Mouse (Mus musculus) cerebellum, adult 2 months (tissue): Measurements from ENCODE around the gene Tspan1. TPM values are rescaled to one million over a fixed set of nuclear protein-coding genes. Genes with fewer than 3 reads are reported as not detected.

Experiments used
- DNase-seq, 2 experiments: peaks; one replicate each; pipeline ENCODE4 v3.0.0; 2021
- H3K27ac ChIP-seq: fragments of 200-500 bp; 2 replicates; pipeline ENCODE4 v1.5.1; 2012; ENCODE audit warnings: low read length, control low read depth, inconsistent platforms; ENCODE audit not compliant: insufficient read depth
- H3K27me3 ChIP-seq: fragments of 200-500 bp; 2 replicates; pipeline ENCODE4 v1.6.1; 2012; ENCODE audit warnings: inconsistent platforms, mild to moderate bottlenecking, low read length, moderate library complexity; ENCODE audit not compliant: control insufficient read depth, insufficient read depth
- H3K4me1 ChIP-seq: fragments of 200-500 bp; 2 replicates; pipeline ENCODE4 v1.6.1; 2011; ENCODE audit warnings: low read length; ENCODE audit not compliant: control insufficient read depth, insufficient read depth
- H3K4me3 ChIP-seq: fragments of 200-500 bp; replicated peaks from 2 replicates; pipeline ENCODE3; 2011; ENCODE audit warnings: mild to moderate bottlenecking, low read depth, low read length, control low read depth; ENCODE audit not compliant: insufficient read depth
- CTCF ChIP-seq: fragments of 200-500 bp; IDR thresholded peaks from 2 replicates; pipeline ENCODE4 v1.5.1; 2011; ENCODE audit warnings: low read depth, mild to moderate bottlenecking, control low read depth, low read length, moderate library complexity, borderline replicate concordance; ENCODE audit not compliant: insufficient read depth
- POLR2A ChIP-seq: fragments of 200-500 bp; IDR thresholded peaks from 2 replicates; pipeline ENCODE4 v1.6.1; 2011; ENCODE audit warnings: low read length, control low read depth, borderline replicate concordance; ENCODE audit not compliant: insufficient read depth
- WGBS: fragments of 180-500 bp; shearing (Covaris S2); methylation state at CpG from one replicate; pipeline ENCODE4 v1.1.7; 2018; 5-methylcytosine and 5-hydroxymethylcytosine counted together
- polyA plus RNA-seq: library from polyadenylated mRNA; depleted of rRNA; stranded (reverse); fragments of >200 nt; gene quantifications from 2 replicates; pipeline ENCODE4 v1.2.3, GENCODE M21; 2012

Tspan1 gene
- polyA plus RNA-seq, 1 experiment = 0.47 TPM

DNA sequence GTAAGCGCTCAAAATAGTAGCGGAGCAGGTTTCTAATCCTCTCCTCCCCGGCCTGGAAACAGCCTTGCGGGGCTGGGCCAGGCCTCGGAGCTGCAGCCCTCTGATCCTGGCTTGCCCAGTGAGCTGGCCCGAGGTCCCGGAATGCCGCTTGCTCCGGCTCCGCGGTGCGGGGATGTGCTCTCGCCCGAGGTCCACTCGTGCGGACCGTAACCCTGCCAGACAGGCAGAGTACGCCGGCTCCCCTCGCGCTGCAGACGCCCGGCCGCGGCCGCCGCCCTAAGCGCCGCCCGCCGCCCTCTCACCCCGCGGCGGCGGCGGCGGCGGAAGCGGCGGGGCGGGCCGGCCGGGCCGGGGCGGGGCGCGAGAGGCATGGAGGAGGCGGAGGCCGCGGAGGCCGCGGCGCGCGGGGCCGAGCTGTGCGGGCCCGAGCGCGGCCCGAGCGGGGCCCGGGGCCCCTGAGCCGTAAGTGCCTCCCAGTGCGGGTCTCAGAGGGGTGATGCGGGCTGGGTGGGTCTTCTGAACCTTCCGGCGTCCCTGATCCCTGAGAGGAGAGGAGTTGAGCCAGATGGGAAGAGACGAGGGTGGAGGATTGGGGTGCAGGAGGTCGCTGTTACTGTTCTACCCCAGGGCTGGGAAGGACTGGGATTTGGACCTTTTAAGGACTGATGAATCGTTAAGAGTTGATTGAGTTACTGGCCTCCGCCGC lies 17.1 kb downstream of the Tspan1 start:
- WGBS = under 1% methylated on average over 65 of the region's 73 CpGs
- peak overlapping the region; percentile 97 for H3K4me3 ChIP-seq
- DNase-seq = peak; percentile 72 to 76

GRCm38 (mm10) chr4:116149812-116150155 lies 17.6 kb downstream of the Tspan1 start:
- Histone ChIP-seq H3K27me3 (no peaks in the 10 kb centered on the region), H3K4me3 (peak overlapping the region; percentile 92), H3K27ac (peak overlapping the region; percentile 97), H3K4me1 (peaks cover 18% of the 10 kb centered on the region)
- no peak for TF ChIP-seq POLR2A
- TF ChIP-seq CTCF = no peak
- WGBS = 17% methylated on average over 6 of the region's 6 CpGs
- DNase-seq = no peak

More for the DNA sequence above, 17.1 kb downstream of the Tspan1 start:
- Histone ChIP-seq H3K4me1 (peaks cover 18% of the 10 kb centered on the region), H3K27ac (peak overlapping the region; percentile 97), H3K27me3 (no peaks in the 10 kb centered on the region)
- TF ChIP-seq POLR2A = peak; percentile 86
- no peak for TF ChIP-seq CTCF

DNA sequence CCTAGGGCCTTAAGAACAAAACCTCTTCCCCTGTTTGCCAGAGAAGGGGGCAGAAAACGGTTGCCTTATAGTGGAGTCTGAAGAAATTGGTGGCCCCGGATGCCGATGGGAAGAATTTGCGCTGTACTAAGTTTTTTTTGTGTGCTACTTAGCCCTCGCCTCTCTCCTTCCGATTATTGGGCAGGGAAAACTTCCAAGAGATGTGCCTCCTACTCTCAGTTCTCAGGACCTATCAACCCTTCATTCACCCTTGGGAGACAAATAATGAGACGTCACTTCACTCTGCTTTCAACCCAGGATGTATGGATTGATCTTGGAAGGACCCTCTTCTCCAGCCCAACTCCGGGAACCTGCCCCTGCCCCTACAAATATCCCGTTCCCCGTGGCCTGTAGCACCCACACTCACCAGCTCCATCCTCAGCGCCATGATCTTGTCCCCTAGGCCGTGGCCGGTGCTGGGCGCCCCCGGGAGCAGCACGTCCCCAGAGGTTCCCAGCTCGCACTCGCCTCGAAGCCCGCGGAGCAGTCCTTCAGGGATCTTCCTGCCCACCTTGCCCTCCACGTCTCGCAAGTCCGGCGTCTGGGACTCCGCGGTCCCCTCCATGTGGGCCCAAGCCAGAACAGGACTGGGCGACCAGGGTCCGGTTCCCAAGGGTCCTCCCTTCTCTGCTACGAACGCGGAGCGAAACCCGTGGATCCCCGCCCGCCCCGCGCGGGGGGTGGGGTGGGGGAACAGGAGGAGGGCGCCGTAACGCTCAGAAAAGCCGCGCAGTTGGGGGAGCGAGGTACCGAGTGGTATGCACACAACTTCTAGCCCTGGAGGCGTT lies 23.3 kb downstream of the Tspan1 start:
- H3K27me3 ChIP-seq = no peaks in the 10 kb centered on the region
- peak overlapping the region; percentile 100 for H3K27ac ChIP-seq
- under 1% methylated on average over 47 of the region's 47 CpGs for WGBS
- peak; percentile 87 to 88 for DNase-seq
- TF ChIP-seq CTCF (no peak), POLR2A (peak; percentile 57)
- H3K4me1 ChIP-seq = peaks cover 13% of the 10 kb centered on the region
- H3K4me3 ChIP-seq = peak overlapping the region; percentile 91

- H3K4me1 ChIP-seq = peaks cover 13% of the 10 kb centered on the region
- peak; percentile 95 to 99 for DNase-seq
- TF ChIP-seq POLR2A (peak; percentile 62; the same call in 1 of the 2 replicates), CTCF (no peak)
- peak overlapping the region; percentile 100 for H3K27ac ChIP-seq
- H3K27me3 ChIP-seq = no peaks in the 10 kb centered on the region
- H3K4me3 ChIP-seq = peak overlapping the region; percentile 91
- WGBS = 2% methylated on average over 7 of the region's 7 CpGs
Observed at GRCm38 (mm10) chr4:116143317-116143811, 24.0 kb downstream of the Tspan1 start.

DNA sequence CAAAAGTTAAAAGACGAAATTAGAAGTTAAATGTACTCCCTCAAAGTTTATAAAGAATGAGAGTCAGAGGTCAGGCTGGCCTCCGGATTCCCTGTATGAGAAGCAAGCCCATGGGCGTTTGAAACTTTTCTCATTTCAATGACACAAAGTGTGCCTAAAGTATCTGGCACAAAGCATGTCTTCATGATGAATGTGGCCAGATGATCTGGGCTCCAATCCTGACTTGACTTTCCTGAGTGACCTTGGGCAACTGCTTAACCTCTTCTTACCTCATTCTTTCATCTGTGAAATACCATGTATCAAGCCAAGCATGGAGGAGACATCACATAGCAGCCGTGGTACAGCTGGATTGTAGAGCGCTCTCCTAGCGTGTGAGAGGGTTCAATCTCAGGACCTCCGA lies 25.1 kb downstream of the Tspan1 start:
- WGBS = 36% methylated on average over 7 of the region's 7 CpGs
- peak overlapping the region; percentile 92 for H3K27ac ChIP-seq
- DNase-seq = no peak
- H3K4me3 ChIP-seq = peak overlapping the region; percentile 91
- no peaks in the 10 kb centered on the region for H3K27me3 ChIP-seq
- H3K4me1 ChIP-seq = peaks cover 18% of the 10 kb centered on the region
- TF ChIP-seq CTCF = no peak
- TF ChIP-seq POLR2A = no peak

- Histone ChIP-seq H3K27me3 (no peaks in the 10 kb centered on the region), H3K4me1 (peaks cover 19% of the 10 kb centered on the region), H3K4me3 (peak overlapping the region; percentile 91), H3K27ac (peak overlapping the region; percentile 92)
- 53% methylated on average over 1 of the region's 1 CpGs for WGBS
- peak in 1 of 2 experiments; percentile 35 for DNase-seq
- TF ChIP-seq CTCF (no peak), POLR2A (no peak)
Observed at GRCm38 (mm10) chr4:116141736-116142135, 25.7 kb downstream of the Tspan1 start.

DNA sequence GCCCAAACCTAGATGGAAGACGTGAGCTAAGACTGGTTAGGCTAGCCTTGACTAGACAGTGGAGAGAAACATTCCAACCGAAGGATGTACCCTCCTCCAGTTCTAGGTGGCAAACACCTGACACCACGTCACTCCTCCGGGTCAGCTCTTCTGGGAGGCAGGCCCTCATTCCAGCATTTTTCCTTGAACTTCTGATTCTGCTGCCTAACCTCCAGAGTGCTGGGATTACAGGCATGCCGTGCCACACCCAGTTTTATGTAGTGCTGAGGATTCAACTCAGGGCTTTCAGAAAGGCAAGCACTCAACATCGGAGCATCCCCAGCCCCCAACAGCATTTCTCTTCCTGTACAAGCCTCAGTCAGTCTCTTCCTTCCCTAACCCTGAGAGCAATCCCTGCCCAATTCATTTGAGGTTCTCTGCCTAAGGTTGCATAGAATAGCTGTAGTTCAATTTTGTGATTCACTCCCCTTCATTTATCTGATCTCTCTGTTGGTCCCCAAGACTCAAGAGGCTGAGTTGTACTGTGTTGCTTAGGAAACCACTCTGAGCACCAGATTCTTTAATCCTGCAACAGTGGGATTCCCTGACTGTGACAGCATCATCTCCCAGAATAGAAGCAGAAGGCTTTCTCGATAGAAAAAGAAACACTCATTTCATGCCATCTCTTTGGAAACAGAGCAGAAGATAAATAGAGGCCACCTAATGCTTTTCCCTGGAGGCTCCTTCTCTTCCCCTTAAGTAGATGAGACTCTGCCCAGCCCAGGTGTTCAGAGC lies 26.4 kb downstream of the Tspan1 start:
- TF ChIP-seq POLR2A = no peak
- no peak for TF ChIP-seq CTCF
- peak in 1 of 2 experiments; percentile 37 for DNase-seq
- peak overlapping the region; percentile 91 for H3K4me3 ChIP-seq
- no peaks in the 10 kb centered on the region for H3K27me3 ChIP-seq
- peaks cover 19% of the 10 kb centered on the region for H3K4me1 ChIP-seq
- WGBS = 12% methylated on average over 7 of the region's 7 CpGs
- H3K27ac ChIP-seq = peak overlapping the region; percentile 92
